Mouse (Mus musculus) B cell, adult (primary cell): ENCODE data around the gene Carmil2. TPM values are rescaled to one million over a fixed set of nuclear protein-coding genes. Genes with fewer than 3 reads are reported as not detected.

Source experiments
- total RNA-seq: library from RNA; stranded (reverse); gene quantifications from 4 replicates; pipeline ENCODE4 v1.2.4, GENCODE M21; 2023; ENCODE audit not compliant: inconsistent age

Gene Carmil2
- 151 to 166 TPM (median 159 TPM) in 4 replicates for total RNA-seq

DNA sequence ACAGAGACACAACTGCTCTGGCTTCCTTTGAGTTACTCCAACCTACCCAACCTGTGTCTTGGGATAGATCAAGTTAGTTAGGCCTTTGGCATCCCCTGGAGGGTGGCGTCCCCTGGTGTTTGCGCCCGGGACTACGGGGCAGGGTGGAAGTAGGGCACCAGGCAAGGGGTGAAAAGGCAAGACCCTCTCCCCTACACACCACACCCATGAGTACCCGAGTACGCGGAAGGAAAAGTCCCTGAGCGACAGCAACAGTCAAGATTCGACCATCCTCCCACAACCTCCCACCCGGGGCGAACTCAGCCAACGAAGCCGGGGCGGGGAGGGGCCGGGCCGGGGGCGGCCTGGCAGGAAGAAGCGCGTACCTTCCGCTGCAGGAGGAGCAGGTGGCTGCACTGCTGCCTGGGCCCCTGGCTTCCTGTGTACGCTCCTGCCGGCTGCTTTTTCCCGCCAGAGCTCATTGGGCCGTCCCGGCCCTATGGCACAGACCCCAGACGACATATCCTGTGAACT, at the start of gene Carmil2:
Gene Carmil2, plus strand, starts transcription at position 479 of the 513 bp plus-strand sequence.

DNA sequence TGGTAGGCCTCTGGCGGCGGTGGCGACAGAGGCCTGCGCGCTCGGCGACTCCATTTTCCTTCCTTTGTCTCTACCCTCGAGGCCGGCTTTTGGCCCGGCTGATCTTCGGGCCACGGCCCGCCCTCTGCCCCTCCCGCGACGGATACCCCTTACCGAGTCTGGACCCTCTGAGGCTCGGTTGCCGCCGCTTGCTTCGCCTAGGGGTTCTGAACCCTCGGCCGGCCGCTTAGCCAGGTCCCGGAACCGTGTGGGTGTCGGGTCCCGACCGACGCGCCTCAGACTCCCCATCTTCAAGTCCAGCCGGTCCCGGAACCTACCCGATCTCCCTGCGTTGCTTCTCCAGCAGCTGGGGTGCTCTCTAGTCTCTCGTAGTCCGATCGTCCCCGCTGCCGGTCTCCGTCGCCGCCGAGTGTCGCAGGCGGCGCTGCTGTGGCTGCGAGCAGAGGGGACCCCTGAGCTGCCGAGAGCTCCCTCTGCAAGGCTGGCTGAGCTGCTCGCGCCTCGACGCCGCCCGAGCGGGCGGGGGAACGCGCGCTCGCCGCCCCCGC, 49.0 kb upstream of the Carmil2 start, which contains the start of gene Agrp:
Gene Agrp, minus strand, starts transcription at position 431 of the 548 bp plus-strand sequence.

DNA sequence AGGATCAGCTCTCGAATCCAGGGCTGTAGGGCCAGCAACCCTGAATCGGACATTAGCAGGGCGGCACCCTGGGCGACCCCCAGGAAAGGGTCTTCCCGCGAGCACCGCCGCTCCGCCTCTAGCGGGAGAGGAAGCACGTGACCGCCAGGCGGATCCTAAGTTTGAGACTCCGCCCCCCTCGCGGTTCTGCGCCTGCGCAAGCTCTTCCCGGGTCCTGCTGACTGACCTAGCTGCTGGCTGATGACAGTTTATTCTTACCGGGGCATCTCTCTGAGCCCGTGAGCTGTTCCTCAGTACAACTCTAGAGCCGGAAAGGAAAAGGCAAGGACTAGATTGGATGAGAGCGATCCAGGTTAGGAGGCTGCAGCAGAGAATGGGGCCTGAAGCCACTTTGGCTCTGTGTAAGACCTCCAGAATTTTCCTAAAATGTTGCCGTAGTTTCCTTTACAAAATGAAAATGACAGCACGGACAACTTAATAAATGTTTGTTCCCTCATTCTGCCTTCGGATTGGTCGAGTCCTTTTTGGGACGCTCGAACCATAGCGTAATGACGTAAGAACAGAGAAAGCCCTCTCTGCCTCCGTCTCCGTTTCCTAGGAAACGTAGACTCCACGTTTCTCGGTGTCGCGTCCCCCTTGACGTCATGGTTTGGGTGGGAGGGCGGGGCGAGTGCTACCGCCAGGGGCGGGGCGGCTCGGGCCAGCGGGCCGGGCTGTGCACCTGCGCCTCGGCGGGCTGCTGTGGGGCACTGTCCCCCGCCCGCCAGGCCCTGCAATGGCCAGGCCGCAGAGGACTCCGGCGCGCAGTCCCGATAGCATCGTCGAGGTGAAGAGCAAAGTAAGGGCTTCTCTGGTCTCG, 15.1 kb downstream of the Carmil2 start, which contains the start of the genes Acd and Pard6a:
Gene Acd, minus strand, starts transcription at position 137 of the 859 bp plus-strand sequence.
Gene Pard6a, plus strand, starts transcription at position 183 of the 859 bp plus-strand sequence.

GRCm38 (mm10) chr8:105707498-105708403, 21.7 kb downstream of the Carmil2 start, which contains the start of the genes 4933405L10Rik and Enkd1:
4933405L10Rik (plus strand) TSS chr8:105707655.
Enkd1 (minus strand) TSS chr8:105708210.

Other genes starting within 250 kb of the Carmil2 start
- gene Tppp3, start 214.7 kb upstream of the Carmil2 start, total RNA-seq, result 0.54 to 0.77 TPM (median 0.63 TPM) in 3 of 4 replicates, not detected in the other
- 3.0 to 4.8 TPM (median 3.6 TPM) in 4 replicates for gene Zdhhc1, start 189.4 kb upstream of the Carmil2 start, total RNA-seq
- not detected in 4 replicates for gene Hsd11b2, start 167.5 kb upstream of the Carmil2 start, total RNA-seq
- 99.8 to 117 TPM (median 102 TPM) in 4 replicates for gene Atp6v0d1, start 120.2 kb upstream of the Carmil2 start, total RNA-seq
- gene Ripor1, start 81.0 kb upstream of the Carmil2 start, total RNA-seq, result 25.4 to 27.6 TPM (median 26.1 TPM) in 4 replicates
- gene Ctcf, start 49.7 kb upstream of the Carmil2 start, total RNA-seq, result 187 to 204 TPM (median 199 TPM) in 4 replicates
- not detected in 4 replicates for gene Agrp, start 48.9 kb upstream of the Carmil2 start, total RNA-seq
- gene Acd, start 14.8 kb downstream of the Carmil2 start, total RNA-seq, result 95.0 to 102 TPM (median 100 TPM) in 4 replicates
- 13.5 to 18.8 TPM (median 16.4 TPM) in 4 replicates for gene Pard6a, start 14.9 kb downstream of the Carmil2 start, total RNA-seq
- gene 4933405L10Rik, start 21.4 kb downstream of the Carmil2 start, total RNA-seq, result not detected in 4 replicates
- 2.8 to 3.9 TPM (median 3.5 TPM) in 4 replicates for gene Enkd1, start 21.9 kb downstream of the Carmil2 start, total RNA-seq
- 0.80 to 3.7 TPM (median 2.0 TPM) in 4 replicates for gene Gfod2, start 72.4 kb downstream of the Carmil2 start, total RNA-seq
- 33.7 to 40.7 TPM (median 34.1 TPM) in 4 replicates for gene Ranbp10, start 141.1 kb downstream of the Carmil2 start, total RNA-seq
- gene Tsnaxip1, start 141.5 kb downstream of the Carmil2 start, total RNA-seq, result 1.1 to 1.6 TPM (median 1.3 TPM) in 3 of 4 replicates, not detected in the other
- 16.0 to 21.7 TPM (median 18.8 TPM) in 4 replicates for gene Cenpt, start 167.0 kb downstream of the Carmil2 start, total RNA-seq
- gene Thap11, start 168.9 kb downstream of the Carmil2 start, total RNA-seq, result 14.8 to 18.3 TPM (median 15.5 TPM) in 4 replicates
- gene Nutf2, start 174.3 kb downstream of the Carmil2 start, total RNA-seq, result 3.8 to 36.5 TPM (median 24.9 TPM) in 4 replicates
- 74.7 to 93.2 TPM (median 78.6 TPM) in 4 replicates for gene Edc4, start 194.6 kb downstream of the Carmil2 start, total RNA-seq
- 0.97 to 2.0 TPM (median 1.5 TPM) in 4 replicates for gene Nrn1l, start 207.3 kb downstream of the Carmil2 start, total RNA-seq
- gene Pskh1, start 214.2 kb downstream of the Carmil2 start, total RNA-seq, result 23.9 to 26.9 TPM (median 25.8 TPM) in 4 replicates
- gene Ctrl, start 247.6 kb downstream of the Carmil2 start, total RNA-seq, result 2.1 to 5.5 TPM (median 3.4 TPM) in 4 replicates